Mouse (Mus musculus) megakaryocyte, embryonic 14.5 days (primary cell): ENCODE measurements around the gene Tmprss15.

Experiments
- FLI1 ChIP-seq: IDR thresholded peaks from 2 replicates; pipeline ENCODE4 v1.6.1; 2012; ENCODE audit warnings: low read length, inconsistent platforms, mixed read lengths
- GATA1 ChIP-seq: IDR thresholded peaks from 3 replicates; pipeline ENCODE4 v1.6.1; 2012; ENCODE audit warnings: mixed read lengths, low read length, inconsistent platforms, borderline replicate concordance

DNA sequence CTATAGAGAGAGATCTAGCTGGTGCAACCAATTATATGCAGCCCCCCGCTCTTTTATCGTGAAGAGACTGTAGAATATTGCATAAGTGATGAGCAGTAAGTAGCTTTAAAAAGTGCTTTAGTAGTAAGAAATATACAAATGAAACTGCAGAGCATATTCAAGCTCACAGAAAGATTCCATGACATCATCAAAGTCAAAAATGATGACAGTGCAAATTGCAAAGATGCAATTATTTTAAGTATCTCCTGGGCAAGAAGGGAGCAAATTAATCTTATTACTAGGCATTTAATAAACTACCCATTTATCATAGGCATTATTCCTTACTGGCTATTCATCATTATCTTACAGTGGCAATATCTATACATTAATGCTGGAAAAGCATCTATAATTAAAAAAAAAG is 156.6 kb downstream of the Tmprss15 start:
- TF ChIP-seq GATA1: no peak
- no peak for TF ChIP-seq FLI1
